Mouse (Mus musculus) thymus, adult 2 months (tissue): ENCODE data around the gene Gm648. TPM values are rescaled to one million over a fixed set of nuclear protein-coding genes. Genes with fewer than 3 reads are reported as not detected.

Experiments
- DNase-seq: peaks from one replicate; pipeline ENCODE4 v3.0.0; 2021
- H3K27ac ChIP-seq: fragments of 200-500 bp; 2 replicates; pipeline ENCODE4 v1.5.1; 2012; ENCODE audit warnings: low read length, control low read depth; ENCODE audit not compliant: control insufficient read depth, insufficient read depth
- H3K27me3 ChIP-seq: fragments of 200-500 bp; 2 replicates; pipeline ENCODE4 v1.6.1; 2012; ENCODE audit warnings: mild to moderate bottlenecking, low read length, moderate library complexity, mixed read lengths; ENCODE audit not compliant: control insufficient read depth, insufficient read depth
- H3K36me3 ChIP-seq: fragments of 200-500 bp; 2 replicates; pipeline ENCODE4 v1.6.1; 2012; ENCODE audit warnings: mild to moderate bottlenecking, low read length, moderate library complexity; ENCODE audit not compliant: control insufficient read depth, insufficient read depth
- H3K4me1 ChIP-seq: fragments of 200-500 bp; replicated peaks from 2 replicates; pipeline ENCODE4 v1.6.1; 2012; ENCODE audit warnings: low read length; ENCODE audit not compliant: control insufficient read depth, insufficient read depth
- H3K4me3 ChIP-seq: fragments of 200-500 bp; 2 replicates; pipeline ENCODE4 v1.5.1; 2012; ENCODE audit warnings: mild to moderate bottlenecking, low read length, control low read depth, moderate library complexity; ENCODE audit not compliant: control insufficient read depth, insufficient read depth
- CTCF ChIP-seq: fragments of 200-500 bp; IDR thresholded peaks from 2 replicates; pipeline ENCODE4 v1.5.1; 2012; ENCODE audit warnings: mild to moderate bottlenecking, control low read depth, low read length, moderate library complexity, borderline replicate concordance; ENCODE audit not compliant: control insufficient read depth, poor library complexity, insufficient read depth; ENCODE audit errors: extremely low read depth
- POLR2A ChIP-seq: fragments of 200-500 bp; IDR thresholded peaks from 2 replicates; pipeline ENCODE4 v1.6.1; 2012; ENCODE audit warnings: mild to moderate bottlenecking, low read length, control low read depth, moderate library complexity; ENCODE audit not compliant: control insufficient read depth, poor library complexity, insufficient read depth; ENCODE audit errors: extremely low read depth
- WGBS: fragments of 180-500 bp; shearing (Covaris S2); methylation state at CpG from one replicate; pipeline ENCODE4 v1.1.7; 2018; 5-methylcytosine and 5-hydroxymethylcytosine counted together
- polyA plus RNA-seq: library from polyadenylated mRNA; depleted of rRNA; stranded (reverse); fragments of >200 nt; gene quantifications from 2 replicates; pipeline ENCODE4 v1.2.3, GENCODE M21; 2012; rRNA removed

The Gm648 gene
- polyA plus RNA-seq: 0.09 TPM in 1 of 2 replicates, not detected in the other

DNA sequence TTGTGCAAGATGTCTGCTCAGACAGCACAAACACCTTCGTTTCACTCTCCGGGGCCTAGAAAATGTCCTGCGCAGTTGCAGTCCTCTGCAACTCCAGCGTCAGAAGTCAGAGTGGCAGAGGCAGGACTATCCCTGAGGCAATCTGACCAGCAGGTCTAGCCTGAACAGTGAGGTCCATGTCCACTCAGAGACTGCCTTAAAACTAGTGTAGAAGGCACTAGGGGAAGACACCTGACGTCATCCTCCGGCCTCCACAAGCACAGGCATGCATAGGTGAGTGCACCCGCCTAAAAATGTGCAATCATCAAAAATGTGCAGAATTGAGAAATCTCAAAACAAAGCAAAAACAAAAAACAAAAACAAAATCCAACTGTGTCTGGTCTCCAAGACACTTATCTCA lies at the start of gene Gm648:
Gm648 (minus strand) TSS at position 101 of the 400 bp plus-strand sequence.
- 93% methylated on average over 7 of the region's 7 CpGs for WGBS
- H3K4me3 ChIP-seq: no peak within 1 kb of the TSS

DNA sequence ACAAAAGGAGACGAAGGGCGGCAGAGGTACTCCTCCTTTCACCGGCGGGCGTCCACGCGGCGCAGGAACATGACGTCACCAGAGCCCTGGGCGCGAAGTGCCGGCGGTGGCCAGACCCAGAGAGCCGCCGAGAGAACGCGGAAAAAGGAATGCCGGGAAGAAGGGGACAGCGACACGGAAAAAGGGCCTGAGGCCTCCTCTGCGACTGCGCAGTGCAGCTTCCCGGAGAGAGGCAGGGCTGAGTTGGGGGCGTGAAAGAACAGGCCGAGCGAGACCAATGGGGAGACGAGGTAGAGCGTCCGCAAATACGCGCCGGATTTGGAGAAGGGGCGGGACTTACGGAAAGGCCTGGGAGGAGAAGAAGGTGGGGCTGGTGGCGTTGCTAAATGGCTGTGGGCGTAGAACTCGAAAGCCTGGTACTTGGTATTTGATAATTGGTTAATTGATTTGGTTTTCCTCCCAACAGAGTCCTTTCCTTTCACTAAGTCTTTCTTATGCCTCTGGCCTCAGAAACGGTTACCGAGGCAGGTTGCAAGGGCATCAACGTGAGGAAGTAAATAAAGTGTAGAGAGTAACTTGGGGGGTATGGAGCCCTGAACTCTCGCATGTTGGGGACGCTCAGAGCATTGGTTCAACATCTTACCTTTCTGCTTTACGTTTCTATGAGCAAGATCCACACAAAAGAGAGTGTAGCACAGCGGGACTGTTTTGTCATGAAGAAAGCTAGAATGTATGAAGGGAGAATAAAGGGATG lies 48.7 kb upstream of the Gm648 start, which contains the start of gene Mmgt1:
Mmgt1 (minus strand) TSS at position 183 of the 754 bp plus-strand sequence.
- no peak for TF ChIP-seq CTCF
- no peak for TF ChIP-seq POLR2A
- H3K4me3 ChIP-seq: peak within 1 kb of the TSS; percentile 97
- DNase-seq: peak; percentile 82
- H3K27ac ChIP-seq: no peak within 1 kb of the TSS
- H3K27me3 ChIP-seq: no peaks in the 10 kb centered on the region
- no peaks in the 10 kb centered on the region for H3K36me3 ChIP-seq
- 0 out of 2 replicates have a peak, but pooled peaks cover 2% of the 10 kb centered on the region for H3K4me1 ChIP-seq
- 2% methylated on average over 44 of the region's 44 CpGs for WGBS

More for the DNA sequence above, at the start of gene Gm648:
- no peaks in the 10 kb centered on the region for H3K4me1 ChIP-seq
- TF ChIP-seq POLR2A (no peak), CTCF (no peak)
- no peaks in the 10 kb centered on the region for H3K27me3 ChIP-seq
- no peak for DNase-seq
- H3K36me3 ChIP-seq: no peaks in the 10 kb centered on the region
- no peak within 1 kb of the TSS for H3K27ac ChIP-seq

DNA sequence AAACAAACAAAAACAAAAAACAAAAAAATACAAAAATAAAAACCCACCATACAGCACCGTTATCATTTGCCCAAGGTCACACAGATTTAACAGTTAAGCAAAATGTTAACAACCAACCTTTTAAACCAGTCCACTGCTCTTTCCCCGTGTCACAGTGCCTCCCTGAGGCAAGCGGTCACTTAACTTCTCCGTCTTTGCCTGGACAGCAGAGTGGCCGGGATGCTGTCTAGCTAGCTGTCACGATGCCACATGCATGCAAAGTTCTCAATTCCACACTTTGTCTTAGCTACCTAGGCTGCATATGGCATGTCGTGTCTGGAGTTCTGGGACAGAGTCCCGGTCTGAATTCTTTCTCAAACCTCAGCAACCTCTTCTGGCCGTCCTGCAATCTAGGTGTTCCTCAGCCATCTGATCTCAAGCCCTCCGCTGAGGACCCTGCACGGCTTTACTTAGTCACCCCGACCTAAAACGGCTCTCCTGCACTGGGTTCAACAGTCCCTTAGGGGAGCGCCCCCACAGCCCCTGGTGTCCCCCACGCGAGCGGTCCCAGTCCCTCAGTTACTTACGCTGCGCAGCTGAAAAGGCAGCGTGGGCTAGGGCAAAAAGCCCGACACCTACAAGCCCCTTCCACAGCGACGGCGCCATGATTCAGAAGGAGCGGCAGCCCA lies 47.9 kb upstream of the Gm648 start:
- Histone ChIP-seq H3K27me3 (no peaks in the 10 kb centered on the region), H3K27ac (no peak overlapping the region), H3K4me1 (0 out of 2 replicates have a peak, but pooled peaks cover 2% of the 10 kb centered on the region), H3K4me3 (peak overlapping the region; percentile 97), H3K36me3 (no peaks in the 10 kb centered on the region)
- no peak for DNase-seq
- under 1% methylated on average over 25 of the region's 25 CpGs for WGBS
- TF ChIP-seq POLR2A (no peak), CTCF (no peak)

DNA sequence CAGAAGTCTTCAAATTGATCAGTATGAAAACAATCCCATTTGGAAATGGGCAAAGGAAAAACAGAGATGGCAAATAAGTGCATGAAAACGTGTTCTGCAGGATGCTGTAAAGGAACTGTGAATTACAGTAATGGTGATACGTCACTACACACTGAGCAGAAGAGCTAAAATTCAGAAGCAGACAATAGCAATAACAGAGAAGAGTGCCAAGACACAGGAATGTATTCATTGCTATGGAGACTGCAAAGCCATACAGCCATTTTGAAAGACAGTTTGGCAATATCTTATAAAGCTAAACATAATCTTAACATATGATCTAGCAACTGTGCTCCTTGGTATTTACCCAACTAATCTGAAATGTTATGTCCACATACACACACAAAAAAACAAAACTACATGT lies 28.8 kb upstream of the Gm648 start:
- no peak for DNase-seq
- TF ChIP-seq POLR2A: no peak
- no peak for TF ChIP-seq CTCF
- Histone ChIP-seq H3K36me3 (no peaks in the 10 kb centered on the region), H3K27ac (no peak overlapping the region), H3K4me3 (no peak overlapping the region), H3K27me3 (no peaks in the 10 kb centered on the region), H3K4me1 (no peaks in the 10 kb centered on the region)
- WGBS: 92% methylated on average over 2 of the region's 2 CpGs

DNA sequence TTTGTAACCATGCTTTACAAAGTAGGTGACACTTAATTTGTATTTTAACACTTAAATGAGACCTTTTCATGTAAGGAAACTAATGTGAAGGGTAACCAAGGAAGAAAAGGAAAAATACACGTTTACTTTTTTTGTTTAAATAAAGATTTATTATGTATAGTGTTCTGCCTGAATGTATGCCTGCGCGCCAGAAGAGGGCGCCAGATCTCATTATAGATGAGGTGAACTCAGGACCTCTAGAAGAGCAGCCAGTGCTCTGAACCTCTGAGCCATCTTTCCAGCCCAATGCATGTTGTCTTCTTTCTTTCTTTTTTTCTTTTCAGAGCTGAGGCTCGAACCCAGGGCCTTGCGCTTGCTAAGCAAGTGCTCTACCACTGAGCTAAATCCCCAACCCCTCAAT lies 23.1 kb upstream of the Gm648 start:
- DNase-seq: peak; percentile 12
- no peak for TF ChIP-seq POLR2A
- TF ChIP-seq CTCF: no peak
- Histone ChIP-seq H3K27me3 (no peaks in the 10 kb centered on the region), H3K27ac (no peak overlapping the region), H3K36me3 (no peaks in the 10 kb centered on the region), H3K4me3 (no peak overlapping the region), H3K4me1 (no peaks in the 10 kb centered on the region)
- 22% methylated on average over 6 of the region's 6 CpGs for WGBS

DNA sequence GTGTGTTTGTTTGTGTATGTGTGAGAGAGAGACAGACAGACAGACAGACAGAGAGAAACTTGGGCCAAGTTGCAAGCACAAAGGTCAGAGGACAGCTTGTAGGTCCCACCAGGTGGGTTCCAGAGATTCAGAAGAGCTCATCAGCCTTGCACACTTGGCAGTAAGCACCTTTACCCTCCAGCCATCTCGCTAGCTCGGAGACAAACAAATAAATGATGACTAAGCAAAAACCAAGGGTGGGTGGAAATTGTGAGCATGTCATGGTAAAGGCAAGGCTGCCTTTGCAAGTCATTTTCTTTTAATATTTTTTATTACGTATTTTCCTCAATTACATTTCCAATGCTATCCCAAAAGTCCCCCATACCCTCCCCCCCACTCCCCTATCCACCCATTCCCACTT lies 4.2 kb upstream of the Gm648 start:
- no peak overlapping the region for H3K27ac ChIP-seq
- no peak overlapping the region for H3K4me3 ChIP-seq
- H3K4me1 ChIP-seq: no peaks in the 10 kb centered on the region
- DNase-seq: no peak
- no peak for TF ChIP-seq CTCF
- no peak for TF ChIP-seq POLR2A
- H3K27me3 ChIP-seq: no peaks in the 10 kb centered on the region
- 82% methylated on average over 3 of the region's 3 CpGs for WGBS
- H3K36me3 ChIP-seq: no peaks in the 10 kb centered on the region
